Mouse (Mus musculus): ENCODE measurements around the gene Card10. TPM values are rescaled to one million over a fixed set of nuclear protein-coding genes. Genes with fewer than 3 reads are reported as not detected.
"Not testable (repeated sequence)": the region's sequence is repeated elsewhere in the genome, so short reads cannot be mapped to it uniquely, and the experiment has no call there.

Card10 gene
- 2.4 and 2.6 TPM in 2 replicates for polyA plus RNA-seq (2015; fragmentation: Nextera tagmentation; extraction: Ambion mirVana)

- ATAC-seq (ENCODE audit: low FRiP score, low read depth) = peak; percentile 54; the same call in 1 of the 2 replicates
- Histone ChIP-seq H3K36me3 (no peaks in the 10 kb centered on the region), H3K4me1 (replicated peaks) (peaks cover 25% of the 10 kb centered on the region), H3K4me3 (peak within 1 kb of the TSS; percentile 48), H3K9ac (peak within 1 kb of the TSS; percentile 47), H3K27ac (replicated peaks) (no peak within 1 kb of the TSS; the same call in 1 of the 2 replicates), H3K27me3 (peaks cover 32% of the 10 kb centered on the region), H3K4me2 (peak within 1 kb of the TSS; percentile 81), H3K9me3 (no peaks in the 10 kb centered on the region)
- WGBS = under 1% methylated on average over 56 of the region's 70 CpGs
These were observed at the start of gene Card10 for GRCm38 (mm10) chr15:78802776-78803391. TSS of gene Card10 (minus strand) at chr15:78803042.

- Histone ChIP-seq H3K4me3 (no peak overlapping the region), H3K9ac (no peak overlapping the region), H3K36me3 (no peaks in the 10 kb centered on the region), H3K4me1 (replicated peaks) (no peaks in the 10 kb centered on the region), H3K9me3 (no peaks in the 10 kb centered on the region), H3K27me3 (no peaks in the 10 kb centered on the region), H3K4me2 (peak overlapping the region; percentile 36), H3K27ac (replicated peaks) (no peak overlapping the region)
- 16% methylated on average over 13 of the region's 13 CpGs for WGBS
- ATAC-seq (ENCODE audit: low FRiP score, low read depth) = peak; percentile 77; the same call in 1 of the 2 replicates
These were observed 48.8 kb upstream of the Card10 start for GRCm38 (mm10) chr15:78851505-78852153.

GRCm38 (mm10) chr15:78850944-78851343, 48.1 kb upstream of the Card10 start:
- H3K9me3 ChIP-seq = no peaks in the 10 kb centered on the region
- H3K4me1 ChIP-seq (replicated peaks) = peaks cover 4% of the 10 kb centered on the region
- H3K36me3 ChIP-seq = no peaks in the 10 kb centered on the region
- H3K27ac ChIP-seq (replicated peaks) = no peak overlapping the region
- no peak overlapping the region for H3K4me2 ChIP-seq
- ATAC-seq (ENCODE audit: low FRiP score, low read depth) = no peak
- 82% methylated on average over 6 of the region's 6 CpGs for WGBS
- H3K4me3 ChIP-seq = no peak overlapping the region
- no peak overlapping the region for H3K9ac ChIP-seq
- H3K27me3 ChIP-seq = no peaks in the 10 kb centered on the region

- H3K36me3 ChIP-seq = no peaks in the 10 kb centered on the region
- H3K9me3 ChIP-seq = no peaks in the 10 kb centered on the region
- H3K4me3 ChIP-seq = no peak overlapping the region
- H3K9ac ChIP-seq = no peak overlapping the region
- no peak overlapping the region for H3K4me2 ChIP-seq
- peaks cover 11% of the 10 kb centered on the region for H3K4me1 ChIP-seq (replicated peaks)
- 64% methylated on average over 15 of the region's 15 CpGs for WGBS
- no peaks in the 10 kb centered on the region for H3K27me3 ChIP-seq
- ATAC-seq (ENCODE audit: low FRiP score, low read depth) = no peak
- no peak overlapping the region for H3K27ac ChIP-seq (replicated peaks)
These were observed 47.4 kb upstream of the Card10 start for GRCm38 (mm10) chr15:78850059-78850824.

- H3K4me3 ChIP-seq = no peak overlapping the region
- H3K4me1 ChIP-seq (replicated peaks) = peaks cover 19% of the 10 kb centered on the region
- H3K4me2 ChIP-seq = no peak overlapping the region
- H3K9me3 ChIP-seq = no peaks in the 10 kb centered on the region
- H3K36me3 ChIP-seq = no peaks in the 10 kb centered on the region
- H3K9ac ChIP-seq = no peak overlapping the region
- 84% methylated on average over 12 of the region's 12 CpGs for WGBS
- ATAC-seq (ENCODE audit: low FRiP score, low read depth) = no peak
- no peak overlapping the region for H3K27ac ChIP-seq (replicated peaks)
- H3K27me3 ChIP-seq = peaks cover 5% of the 10 kb centered on the region; the same call in 1 of the 2 replicates
These were observed 46.6 kb upstream of the Card10 start for GRCm38 (mm10) chr15:78849485-78849884.

GRCm38 (mm10) chr15:78848467-78848866, 45.6 kb upstream of the Card10 start:
- Histone ChIP-seq H3K4me3 (no peak overlapping the region), H3K4me1 (replicated peaks) (peaks cover 19% of the 10 kb centered on the region), H3K4me2 (no peak overlapping the region), H3K27me3 (peaks cover 15% of the 10 kb centered on the region), H3K36me3 (no peaks in the 10 kb centered on the region), H3K27ac (replicated peaks) (no peak overlapping the region), H3K9ac (no peak overlapping the region), H3K9me3 (no peaks in the 10 kb centered on the region)
- no peak for ATAC-seq (ENCODE audit: low FRiP score, low read depth)
- 31% methylated on average over 5 of the region's 5 CpGs for WGBS

DNA sequence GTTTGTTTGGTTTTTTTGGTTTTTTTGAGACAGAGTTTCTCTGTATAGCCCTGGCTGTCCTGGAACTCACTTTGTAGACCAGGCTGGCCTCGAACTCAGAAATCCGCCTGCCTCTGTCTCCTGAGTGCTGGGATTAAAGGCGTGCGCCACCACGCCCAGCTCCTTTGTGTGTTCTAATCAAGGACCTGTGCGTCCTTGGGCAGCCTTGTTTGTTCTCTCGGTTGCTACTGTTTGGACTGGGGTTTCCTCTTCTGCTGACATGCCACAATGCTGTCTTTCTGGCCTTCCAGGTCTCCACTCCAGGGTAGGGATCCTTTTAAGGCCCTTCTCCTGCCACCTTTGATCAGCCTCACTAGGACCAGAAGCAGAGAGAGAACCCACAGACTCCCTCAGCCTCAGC, 44.0 kb upstream of the Card10 start:
- 84% methylated on average over 7 of the region's 7 CpGs for WGBS

DNA sequence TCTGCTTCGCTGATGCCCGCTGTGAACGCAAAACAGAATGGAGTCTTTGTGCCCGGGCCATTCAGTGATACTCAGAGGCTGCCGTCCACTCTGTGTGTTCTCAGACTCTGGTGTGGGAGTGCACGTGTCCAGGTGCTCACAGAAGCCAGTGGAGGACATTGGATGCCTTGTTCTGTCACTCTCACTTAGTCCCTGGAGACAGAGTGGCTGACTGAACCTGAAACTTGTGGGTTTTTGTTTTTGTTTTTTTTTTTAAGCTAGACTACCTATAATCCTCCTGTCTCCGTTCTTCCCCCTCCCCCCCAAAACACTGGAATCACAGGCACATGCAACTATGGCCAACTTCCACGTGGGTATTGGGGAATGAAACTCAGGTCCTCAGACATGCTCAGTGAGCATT, 43.5 kb upstream of the Card10 start:
- Histone ChIP-seq H3K9ac (no peak overlapping the region), H3K36me3 (no peaks in the 10 kb centered on the region), H3K4me1 (replicated peaks) (peaks cover 34% of the 10 kb centered on the region), H3K4me3 (no peak overlapping the region), H3K9me3 (no peaks in the 10 kb centered on the region), H3K27ac (replicated peaks) (no peak overlapping the region), H3K27me3 (peaks cover 22% of the 10 kb centered on the region), H3K4me2 (no peak overlapping the region)
- no peak for ATAC-seq (ENCODE audit: low FRiP score, low read depth)
- 69% methylated on average over 8 of the region's 8 CpGs for WGBS

More for the DNA sequence above, 44.0 kb upstream of the Card10 start:
- H3K9ac ChIP-seq; ATAC-seq (ENCODE audit: low FRiP score, low read depth); H3K9me3 ChIP-seq; H3K27ac ChIP-seq (replicated peaks); H3K4me2 ChIP-seq; H3K36me3 ChIP-seq; H3K4me3 ChIP-seq: not testable (repeated sequence)
- Histone ChIP-seq H3K27me3 (peaks cover 22% of the 10 kb centered on the region), H3K4me1 (replicated peaks) (peaks cover 33% of the 10 kb centered on the region)

- H3K4me1 ChIP-seq (replicated peaks) = peaks cover 37% of the 10 kb centered on the region
- H3K4me2 ChIP-seq = 0 out of 2 replicates have a peak overlapping the region, but pooled peaks have one; percentile 72
- ATAC-seq (ENCODE audit: low FRiP score, low read depth) = no peak
- 81% methylated on average over 8 of the region's 8 CpGs for WGBS
- H3K9ac ChIP-seq = no peak overlapping the region
- peaks cover 22% of the 10 kb centered on the region for H3K27me3 ChIP-seq
- no peaks in the 10 kb centered on the region for H3K9me3 ChIP-seq
- H3K36me3 ChIP-seq = no peaks in the 10 kb centered on the region
- H3K4me3 ChIP-seq = no peak overlapping the region
- H3K27ac ChIP-seq (replicated peaks) = no peak overlapping the region
These were observed 43.0 kb upstream of the Card10 start for GRCm38 (mm10) chr15:78845867-78846266.

GRCm38 (mm10) chr15:78845321-78845720, 42.5 kb upstream of the Card10 start:
- no peak for ATAC-seq (ENCODE audit: low FRiP score, low read depth)
- Histone ChIP-seq H3K9me3 (no peaks in the 10 kb centered on the region), H3K36me3 (no peaks in the 10 kb centered on the region), H3K27me3 (peaks cover 22% of the 10 kb centered on the region), H3K9ac (no peak overlapping the region), H3K4me3 (no peak overlapping the region), H3K4me2 (peak overlapping the region; percentile 72), H3K4me1 (replicated peaks) (peaks cover 42% of the 10 kb centered on the region), H3K27ac (replicated peaks) (0 out of 2 replicates have a peak overlapping the region, but pooled peaks have one; percentile 2)
- 76% methylated on average over 11 of the region's 11 CpGs for WGBS

- no peak overlapping the region for H3K4me3 ChIP-seq
- ATAC-seq (ENCODE audit: low FRiP score, low read depth) = no peak
- H3K4me1 ChIP-seq (replicated peaks) = peaks cover 48% of the 10 kb centered on the region
- no peaks in the 10 kb centered on the region for H3K9me3 ChIP-seq
- H3K9ac ChIP-seq = 0 out of 2 replicates have a peak overlapping the region, but pooled peaks have one; percentile 3
- H3K36me3 ChIP-seq = no peaks in the 10 kb centered on the region
- 27% methylated on average over 9 of the region's 9 CpGs for WGBS
- peak overlapping the region; percentile 72 for H3K4me2 ChIP-seq
- no peak overlapping the region for H3K27ac ChIP-seq (replicated peaks)
- peaks cover 22% of the 10 kb centered on the region for H3K27me3 ChIP-seq
These were observed 41.9 kb upstream of the Card10 start for GRCm38 (mm10) chr15:78844791-78845190.
